Mouse (Mus musculus) mouse embryonic stem cell (cell line): ENCODE measurements around the gene Saxo2.

Source experiments
- in situ Hi-C, 2 experiments: fragments of 300-500 bp; cut with MboI; formaldehyde crosslinking; loops; 1 replicate in 1 of 2; 3 replicates in 1 of 2; pipeline ENCODE4 v1.14.3; 2019 to 2020; ENCODE audit warnings: low sequenced_read_pairs in 2 of 2, low pct_unique_long_range_greater_than_20kb in 1 of 2, mixed read lengths in 1 of 2; ENCODE audit not compliant: unreplicated experiment in 1 of 2

Gene Saxo2

GRCm38 (mm10) chr7:82648353-82649080, at the start of gene Saxo2, which contains the start of gene Efl1:
Gene Saxo2, minus strand, starts transcription at chr7:82648528.
Gene Efl1, plus strand, starts transcription at chr7:82648614.
- in situ Hi-C loops = no loop called here

GRCm38 (mm10) chr7:82697668-82698067, 49.3 kb upstream of the Saxo2 start:
- in situ Hi-C loops = loop anchor here in 1 of 2 experiments (25.0 kb wide), 1 partner anchor 840 kb away; no protein-coding TSS in a partner anchor

GRCm38 (mm10) chr7:82691021-82691738, 42.9 kb upstream of the Saxo2 start:
- in situ Hi-C loops = loop anchor here in 1 of 2 experiments (25.0 kb wide), 1 partner anchor 846 kb away; no protein-coding TSS in a partner anchor

- in situ Hi-C loops = loop anchor here in 1 of 2 experiments (25.0 kb wide), 1 partner anchor 849 kb away; no protein-coding TSS in a partner anchor
Observed at GRCm38 (mm10) chr7:82688736-82689135, 40.4 kb upstream of the Saxo2 start.

GRCm38 (mm10) chr7:82679901-82680300, 31.6 kb upstream of the Saxo2 start:
- in situ Hi-C loops = loop anchor here in 1 of 2 experiments (25.0 kb wide), 1 partner anchor 857 kb away; no protein-coding TSS in a partner anchor

GRCm38 (mm10) chr7:82676834-82677233, 28.5 kb upstream of the Saxo2 start:
- in situ Hi-C loops = loop anchor here in 1 of 2 experiments (25.0 kb wide), 1 partner anchor 860 kb away; no protein-coding TSS in a partner anchor

GRCm38 (mm10) chr7:82676001-82676400, 27.7 kb upstream of the Saxo2 start:
- in situ Hi-C loops = loop anchor here in 1 of 2 experiments (25.0 kb wide), 1 partner anchor 861 kb away; no protein-coding TSS in a partner anchor

GRCm38 (mm10) chr7:82664604-82665003, 16.3 kb upstream of the Saxo2 start:
- in situ Hi-C loops = no loop called here

- in situ Hi-C loops = no loop called here
Observed at GRCm38 (mm10) chr7:82649081-82649445, 735 bp upstream of the Saxo2 start.

GRCm38 (mm10) chr7:82647909-82648308, 419 bp downstream of the Saxo2 start:
- in situ Hi-C loops = no loop called here

- in situ Hi-C loops = no loop called here
Observed at GRCm38 (mm10) chr7:82647183-82647582, 1.1 kb downstream of the Saxo2 start.

GRCm38 (mm10) chr7:82625342-82625741, 23.0 kb downstream of the Saxo2 start:
- in situ Hi-C loops = no loop called here

- in situ Hi-C loops = no loop called here
Observed at GRCm38 (mm10) chr7:82609629-82610028, 38.7 kb downstream of the Saxo2 start.

GRCm38 (mm10) chr7:82605425-82605824, 42.9 kb downstream of the Saxo2 start:
- in situ Hi-C loops = no loop called here

- in situ Hi-C loops = no loop called here
Observed at GRCm38 (mm10) chr7:82602008-82602407, 46.3 kb downstream of the Saxo2 start.

GRCm38 (mm10) chr7:82590931-82591330, 57.4 kb downstream of the Saxo2 start:
- in situ Hi-C loops = no loop called here
